Mouse (Mus musculus) adrenal gland, adult 18-20 months (tissue): Measurements from ENCODE around the gene Slc2a9. TPM values are rescaled to one million over a fixed set of nuclear protein-coding genes. Genes with fewer than 3 reads are reported as not detected.
A peak's percentile ranks its signal among the peaks of the same experiment; 100 is the strongest.

Experiments
- DNase-seq, 2 experiments: peaks; one replicate each; pipeline ENCODE4 v3.0.0; 2021 to 2022; ENCODE audit warnings: low spot score in 2 of 2
- total RNA-seq, 2 experiments: library from RNA; stranded (reverse); gene quantifications; 1 replicate in 1 of 2; 2 replicates in 1 of 2; pipeline ENCODE4 v1.2.3; 2021

Gene Slc2a9
- total RNA-seq, 2 experiments from 2014 or later: 2.0 to 2.6 TPM

DNA sequence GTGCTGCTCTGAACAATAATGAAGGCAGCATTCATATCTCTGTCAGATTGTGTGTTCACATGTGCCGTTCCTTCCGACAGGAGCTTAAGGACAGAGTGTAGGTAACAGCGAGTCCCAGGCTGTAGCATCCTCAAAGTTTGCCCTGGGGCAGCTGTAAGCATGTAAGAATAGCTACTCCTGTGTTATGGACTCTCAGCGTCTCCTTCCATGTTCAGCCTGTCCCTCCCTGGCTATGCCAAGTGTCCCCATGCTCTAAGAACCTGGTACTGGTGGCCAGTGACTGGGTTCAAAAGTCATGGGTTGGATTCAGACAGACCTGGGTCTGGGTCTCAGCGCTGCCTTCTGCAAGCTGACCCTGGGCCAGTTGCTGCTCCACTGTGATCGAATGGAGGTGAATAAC, 32.1 kb downstream of the Slc2a9 start:
- peak in 1 of 2 experiments; percentile 13 for DNase-seq

DNA sequence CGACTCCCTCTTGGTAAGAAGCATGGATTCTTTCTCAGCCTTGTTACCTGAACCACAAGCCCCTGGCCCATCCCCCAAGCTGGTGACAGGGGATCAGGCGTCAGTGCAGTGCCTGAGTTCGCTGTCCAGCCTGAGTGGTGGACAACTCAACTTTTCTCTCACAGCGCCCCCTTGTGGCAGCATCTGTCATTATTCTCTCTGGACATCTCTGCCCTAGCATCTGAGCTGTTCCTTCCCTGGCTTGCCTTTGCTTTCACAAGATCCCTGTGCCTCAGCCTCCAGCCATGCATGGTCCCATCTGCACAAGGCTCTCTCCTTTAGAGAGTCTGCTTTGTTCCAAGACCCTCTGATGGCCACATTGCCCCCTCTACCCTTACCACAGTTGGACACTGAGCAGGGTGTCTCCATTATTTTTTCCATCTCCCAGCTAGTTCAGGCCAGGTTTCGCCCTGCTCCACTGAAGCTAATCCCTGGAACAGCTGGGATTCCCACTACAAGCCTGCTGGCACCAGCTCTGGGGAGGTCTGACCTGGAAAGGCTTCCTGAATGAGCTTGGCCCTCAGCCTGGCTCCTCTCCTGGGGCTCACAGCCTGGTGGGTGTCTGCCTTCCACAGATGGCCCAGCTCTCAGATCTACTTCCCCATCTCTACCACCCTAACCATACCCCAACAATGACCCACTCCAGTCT, 32.9 kb downstream of the Slc2a9 start:
- DNase-seq: peak; percentile 84 to 87

GRCm38 (mm10) chr5:38466569-38467110, 36.3 kb downstream of the Slc2a9 start:
- DNase-seq: peak in 1 of 2 experiments; percentile 9

- peak in 1 of 2 experiments; percentile 3 for DNase-seq
Measured at GRCm38 (mm10) chr5:38461261-38461660, 41.7 kb downstream of the Slc2a9 start.

DNA sequence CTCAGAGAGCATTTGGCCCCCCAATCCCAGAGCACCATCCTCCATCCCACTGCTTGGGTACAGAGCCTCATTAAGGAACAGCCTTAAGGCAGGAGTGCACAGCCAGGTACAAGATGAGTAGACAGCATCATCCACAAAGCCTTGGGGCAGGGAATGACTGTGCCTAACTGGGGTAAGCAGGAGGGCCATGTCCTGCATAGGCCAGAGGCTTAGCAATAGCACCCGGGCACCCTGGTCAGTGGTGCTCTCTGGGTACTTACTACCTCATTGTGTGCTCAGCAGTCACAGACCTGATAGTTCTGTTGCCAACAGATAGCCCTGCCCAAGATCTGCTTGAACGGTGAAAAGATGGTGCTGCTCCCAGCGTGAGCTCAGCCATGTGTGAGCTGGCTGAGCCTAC, 52.0 kb downstream of the Slc2a9 start:
- DNase-seq: no peak

GRCm38 (mm10) chr5:38449607-38450006, 53.3 kb downstream of the Slc2a9 start:
- DNase-seq: peak in 1 of 2 experiments; percentile 4

DNA sequence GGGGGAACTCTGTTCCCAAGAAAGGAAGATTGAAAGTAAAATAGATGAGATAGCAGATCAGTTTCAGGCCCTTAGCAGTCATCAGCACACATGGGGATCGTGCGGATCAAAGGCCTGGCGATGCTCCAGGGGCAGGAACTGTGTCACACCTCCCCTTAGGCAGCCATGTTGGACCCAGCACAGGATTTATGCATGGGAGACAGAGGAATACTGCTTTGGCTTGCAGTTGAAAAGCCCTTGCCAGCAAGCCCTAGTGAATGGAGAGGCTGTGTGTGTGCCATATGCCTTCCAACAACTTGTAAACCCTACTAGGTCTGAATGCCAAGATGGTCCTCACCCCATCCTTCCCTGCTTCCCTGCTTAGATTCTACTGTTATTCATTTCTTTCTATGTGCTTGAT, 54.8 kb downstream of the Slc2a9 start:
- no peak for DNase-seq

DNA sequence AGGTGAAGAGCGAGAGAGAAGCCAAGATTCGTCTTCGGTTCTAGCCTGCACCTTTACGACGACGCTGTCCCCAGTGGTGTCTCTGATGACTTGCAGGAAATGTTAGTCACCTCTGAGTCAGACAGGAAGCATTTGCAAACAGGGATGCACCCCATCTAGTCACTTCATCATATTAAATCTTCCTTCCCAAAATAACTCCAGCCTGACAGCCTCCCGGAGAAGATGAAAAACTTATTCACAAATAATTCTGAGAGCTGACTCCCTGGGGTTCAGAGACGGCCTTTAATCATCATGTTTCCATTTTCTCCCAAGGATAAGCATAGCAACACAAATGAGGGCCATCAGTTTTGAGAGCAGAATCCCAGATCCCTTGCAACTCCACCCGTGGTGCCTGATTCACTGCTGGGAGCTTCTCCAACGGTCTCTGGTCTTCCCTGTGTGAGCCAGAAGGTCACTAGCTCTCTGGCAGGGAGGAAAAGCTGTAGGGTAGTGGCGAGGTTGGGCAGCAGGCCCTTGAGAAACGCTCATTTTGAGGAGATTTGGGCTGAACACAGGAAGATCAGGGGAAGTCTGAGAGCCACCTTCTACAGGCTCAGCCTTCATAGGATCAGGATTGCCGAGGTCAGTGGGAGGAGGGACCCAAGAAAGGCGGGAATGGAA, 56.5 kb downstream of the Slc2a9 start:
- peak in 1 of 2 experiments; percentile 18 for DNase-seq

GRCm38 (mm10) chr5:38441088-38441839, 61.7 kb downstream of the Slc2a9 start:
- DNase-seq: no peak

DNA sequence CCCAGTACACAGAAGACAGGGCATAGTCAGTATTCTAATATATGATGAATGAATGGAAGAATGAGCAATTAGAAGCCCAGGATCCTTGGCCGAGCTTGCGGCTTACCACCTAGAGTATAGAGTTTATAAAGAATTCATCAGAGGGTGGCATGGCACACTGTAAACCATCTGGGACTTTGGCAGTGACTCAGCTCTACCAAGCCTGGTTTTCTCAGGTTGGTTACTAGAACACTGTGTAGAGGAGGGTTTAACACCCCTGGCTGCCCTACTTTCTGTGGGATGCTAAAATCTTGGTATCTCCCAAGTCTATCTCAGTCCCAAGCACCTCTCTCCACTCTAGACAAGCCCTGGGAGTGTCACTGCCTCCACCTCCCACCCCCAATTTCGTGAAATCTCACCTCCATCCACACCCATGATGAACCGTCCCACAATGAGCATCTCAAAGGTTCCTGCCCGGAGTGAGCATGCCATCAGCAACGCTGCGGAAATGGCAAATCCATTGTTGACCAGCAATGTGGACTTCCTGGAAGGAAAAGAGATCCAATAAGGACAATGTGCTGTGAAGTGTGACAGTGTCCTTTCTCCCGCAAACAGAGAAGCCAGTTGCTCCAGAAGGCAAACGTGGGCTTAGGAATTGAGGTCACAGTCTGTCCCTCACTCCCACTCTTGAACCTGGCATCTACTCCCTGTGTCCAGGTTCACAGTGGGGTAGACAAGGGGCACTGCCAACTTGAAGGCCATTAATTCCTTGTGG, 62.5 kb downstream of the Slc2a9 start:
- DNase-seq: no peak

DNA sequence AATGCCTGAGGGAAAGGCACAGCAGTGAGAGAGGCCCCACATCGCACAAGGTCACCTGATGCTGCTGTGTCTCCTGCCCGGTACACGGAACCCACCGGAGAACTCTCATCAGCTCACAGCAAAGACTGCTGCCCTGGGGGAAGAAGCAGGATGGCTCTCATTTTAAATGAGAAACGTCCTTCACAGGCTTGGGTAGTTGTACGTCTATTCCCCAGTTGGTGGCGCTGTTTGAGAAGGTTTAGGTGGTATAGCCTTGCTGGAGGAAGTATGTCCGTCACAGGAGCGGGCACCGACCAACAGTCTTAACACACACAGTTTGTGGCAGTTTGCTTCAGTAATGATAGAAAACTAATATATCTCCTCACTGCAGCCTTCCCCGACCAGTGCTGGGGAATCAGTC, 66.3 kb downstream of the Slc2a9 start:
- no peak for DNase-seq

DNA sequence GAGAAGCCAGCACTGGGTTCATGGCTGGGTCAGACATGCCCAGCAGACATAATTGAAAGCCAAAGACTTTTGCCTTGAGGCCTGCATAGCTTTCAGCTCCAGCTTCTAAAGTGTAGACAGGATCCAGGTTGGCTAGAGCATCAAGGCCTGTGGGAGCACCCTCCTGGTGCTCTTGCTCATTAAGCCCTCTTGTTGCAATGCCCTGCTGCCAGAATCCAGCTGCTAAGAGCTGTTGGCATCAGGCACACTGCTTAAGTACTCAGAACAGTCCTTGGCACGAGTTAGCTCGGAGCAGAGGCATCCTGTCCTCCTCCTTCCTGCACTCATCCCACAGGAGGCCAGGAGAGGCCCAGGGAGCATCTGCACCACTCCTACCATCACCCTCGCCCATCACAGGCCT, 68.1 kb downstream of the Slc2a9 start:
- no peak for DNase-seq

GRCm38 (mm10) chr5:38431201-38431600, 71.7 kb downstream of the Slc2a9 start:
- no peak for DNase-seq

DNA sequence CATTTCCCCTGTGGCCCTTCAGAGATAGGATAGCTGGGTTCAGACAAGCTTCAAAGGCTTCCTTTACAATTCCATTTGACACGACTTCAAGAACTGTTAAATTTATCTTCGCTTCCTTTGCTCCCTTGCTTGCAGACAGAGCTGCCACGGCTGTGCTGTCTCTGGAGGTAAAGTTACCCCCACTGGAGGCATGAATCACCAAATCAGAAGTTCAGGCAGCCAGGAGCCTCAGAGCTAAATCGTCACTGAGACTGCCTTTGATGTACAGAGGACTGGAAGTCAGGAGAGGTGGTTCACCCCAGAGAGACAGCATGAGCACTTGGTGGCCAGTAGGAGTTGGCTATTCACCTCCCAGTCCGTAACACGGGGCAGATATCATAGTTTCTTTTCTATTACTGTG, 73.8 kb downstream of the Slc2a9 start:
- DNase-seq: no peak

DNA sequence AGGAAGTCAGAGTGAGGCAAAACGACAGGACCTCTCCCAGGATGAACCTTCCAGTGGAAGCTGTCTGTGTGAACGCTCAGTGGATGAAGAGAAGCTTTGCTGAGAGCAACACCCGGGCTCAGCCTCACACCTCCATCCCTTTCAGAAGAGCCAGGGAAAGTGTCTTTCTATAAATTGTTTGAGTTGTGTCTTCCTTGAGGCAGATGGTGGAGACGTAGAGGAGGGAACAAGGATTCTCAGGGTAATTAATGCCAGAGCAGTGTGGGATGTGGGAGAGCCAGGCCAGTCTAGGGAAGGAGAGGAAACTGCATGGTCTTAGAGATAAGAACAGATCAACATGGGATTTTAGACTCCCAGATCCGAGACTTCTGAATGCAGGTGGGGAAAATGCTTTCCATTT, 75.2 kb downstream of the Slc2a9 start:
- no peak for DNase-seq

- DNase-seq: no peak
Measured at GRCm38 (mm10) chr5:38425569-38425968, 77.4 kb downstream of the Slc2a9 start.

DNA sequence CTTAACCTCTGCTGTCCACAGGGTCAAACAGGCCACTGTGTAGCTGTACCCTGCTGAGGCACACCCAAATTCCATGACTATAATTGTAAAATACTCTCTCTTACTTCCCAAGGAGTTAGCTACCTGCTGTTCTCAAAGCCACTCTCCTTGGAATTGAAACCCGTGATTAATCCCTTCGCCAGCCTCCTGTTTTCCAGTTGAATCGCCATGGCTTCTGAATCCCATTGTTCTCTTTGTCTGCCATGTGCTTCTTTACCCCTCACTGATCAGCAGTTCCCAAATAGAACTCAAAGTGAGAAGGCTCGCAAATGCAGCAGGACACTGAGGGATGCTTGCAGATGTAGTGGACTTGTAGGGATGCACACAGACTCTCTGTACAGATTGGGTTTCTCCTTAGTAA, 80.5 kb downstream of the Slc2a9 start:
- no peak for DNase-seq

- no peak for DNase-seq
Measured at GRCm38 (mm10) chr5:38418799-38419198, 84.1 kb downstream of the Slc2a9 start.

DNA sequence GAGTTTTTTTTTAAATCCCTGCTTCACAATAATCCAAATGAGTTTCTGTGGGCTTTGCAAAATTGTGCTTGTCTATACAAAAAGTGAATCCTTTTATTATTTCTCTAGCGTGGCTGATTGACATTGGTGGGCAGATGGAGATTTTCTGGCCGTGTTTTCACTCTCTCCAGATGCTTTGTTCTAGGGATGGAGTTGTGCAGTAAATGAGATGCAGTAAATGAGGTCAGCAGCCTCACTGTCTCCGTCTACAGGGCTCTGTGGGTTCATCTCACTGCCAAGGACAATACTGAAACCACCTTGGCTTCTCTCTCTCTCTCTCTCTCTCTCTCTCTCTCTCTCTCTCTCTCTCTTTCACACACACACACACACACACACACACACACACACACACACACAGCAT, 99.3 kb downstream of the Slc2a9 start:
- no peak for DNase-seq

- DNase-seq: no peak
Measured at GRCm38 (mm10) chr5:38402288-38402687, 100.7 kb downstream of the Slc2a9 start.

- no peak for DNase-seq
Measured at GRCm38 (mm10) chr5:38388857-38389256, 114.1 kb downstream of the Slc2a9 start.
